Mouse (Mus musculus) spleen, adult 18-20 months (tissue): ENCODE data around the gene Dync2h1.
"Not testable (repeated sequence)": the region's sequence is repeated elsewhere in the genome, so short reads cannot be mapped to it uniquely, and the experiment has no call there.

Source experiments
- DNase-seq, 2 experiments: peaks; one replicate each; pipeline ENCODE4 v3.0.0; 2022; ENCODE audit warnings: mixed read lengths in 2 of 2

Gene Dync2h1

DNA sequence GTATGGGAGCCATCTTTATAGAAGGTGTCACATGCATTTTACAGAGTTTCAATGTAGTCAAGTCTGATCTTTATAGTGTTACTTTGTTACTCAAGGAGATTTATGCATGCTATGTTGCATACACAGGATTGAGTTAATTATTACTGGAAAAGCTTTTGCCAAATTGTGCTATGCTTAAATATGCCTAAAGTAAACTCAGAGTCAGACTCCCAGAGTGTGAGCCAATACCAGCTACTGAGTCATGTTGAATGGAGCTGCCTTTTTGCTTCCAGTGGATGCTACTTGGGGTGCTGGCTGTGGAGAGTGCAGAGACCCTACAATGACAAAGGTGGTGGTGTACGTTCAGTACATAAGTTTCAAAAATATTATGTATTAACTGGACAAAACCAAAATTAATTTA is 169.5 kb downstream of the Dync2h1 start:
- no peak for DNase-seq

DNA sequence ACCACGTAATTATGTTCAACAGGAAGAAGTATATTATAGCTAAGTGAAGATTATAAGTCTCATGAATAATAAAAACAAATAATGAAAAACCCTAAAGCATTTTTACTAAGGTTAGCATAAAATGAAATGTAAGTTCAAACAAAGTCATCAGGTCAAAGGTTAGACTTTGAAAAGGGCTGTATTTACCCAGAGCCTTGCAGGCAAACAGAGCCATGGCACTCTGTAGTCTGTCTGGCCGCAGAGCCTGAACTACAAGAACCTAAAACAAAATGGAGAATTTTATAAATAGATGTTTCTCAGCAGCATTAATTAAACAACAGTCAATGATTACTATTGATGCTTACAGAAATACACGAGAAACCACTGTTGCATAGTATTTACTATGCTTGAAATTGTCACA is 174.5 kb downstream of the Dync2h1 start:
- no peak for DNase-seq

DNA sequence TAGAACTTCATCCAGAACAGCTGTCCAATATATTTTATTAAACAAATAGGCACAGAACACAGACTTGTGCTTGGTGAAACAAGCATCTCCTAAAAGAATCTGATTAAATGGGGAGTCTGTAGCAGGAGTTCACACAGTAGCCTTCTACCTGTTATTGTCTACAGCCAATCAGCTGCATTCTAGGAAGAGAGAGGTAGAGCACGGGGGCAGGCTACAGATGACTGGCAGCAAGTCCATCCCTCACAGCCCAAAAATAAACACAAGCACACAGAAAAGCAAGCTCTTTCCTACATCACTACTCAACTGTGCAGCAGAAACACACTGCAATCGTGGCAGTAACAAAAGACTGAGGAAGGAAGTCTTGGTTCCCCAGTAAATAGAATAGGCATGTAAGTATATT is 189.4 kb downstream of the Dync2h1 start:
- no peak for DNase-seq

DNA sequence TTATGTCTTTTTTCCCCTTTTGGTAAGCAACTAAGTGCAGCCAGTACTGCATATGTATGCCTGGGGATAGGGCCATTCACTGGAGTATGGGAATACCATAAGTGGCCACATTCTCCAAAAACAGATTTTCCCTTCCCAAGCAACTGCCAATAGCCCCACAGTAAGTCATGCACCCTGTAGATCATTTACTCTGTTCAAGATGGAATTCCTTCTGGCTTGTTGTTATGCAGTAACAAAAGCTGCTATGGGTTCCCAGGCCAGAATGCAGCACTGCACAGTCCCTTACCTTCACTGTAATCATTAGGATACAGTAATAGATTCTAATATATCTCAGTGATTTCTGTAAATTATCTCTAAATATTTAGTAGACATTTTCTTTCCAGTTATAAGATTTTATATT is 190.0 kb downstream of the Dync2h1 start:
- DNase-seq, result no peak

DNA sequence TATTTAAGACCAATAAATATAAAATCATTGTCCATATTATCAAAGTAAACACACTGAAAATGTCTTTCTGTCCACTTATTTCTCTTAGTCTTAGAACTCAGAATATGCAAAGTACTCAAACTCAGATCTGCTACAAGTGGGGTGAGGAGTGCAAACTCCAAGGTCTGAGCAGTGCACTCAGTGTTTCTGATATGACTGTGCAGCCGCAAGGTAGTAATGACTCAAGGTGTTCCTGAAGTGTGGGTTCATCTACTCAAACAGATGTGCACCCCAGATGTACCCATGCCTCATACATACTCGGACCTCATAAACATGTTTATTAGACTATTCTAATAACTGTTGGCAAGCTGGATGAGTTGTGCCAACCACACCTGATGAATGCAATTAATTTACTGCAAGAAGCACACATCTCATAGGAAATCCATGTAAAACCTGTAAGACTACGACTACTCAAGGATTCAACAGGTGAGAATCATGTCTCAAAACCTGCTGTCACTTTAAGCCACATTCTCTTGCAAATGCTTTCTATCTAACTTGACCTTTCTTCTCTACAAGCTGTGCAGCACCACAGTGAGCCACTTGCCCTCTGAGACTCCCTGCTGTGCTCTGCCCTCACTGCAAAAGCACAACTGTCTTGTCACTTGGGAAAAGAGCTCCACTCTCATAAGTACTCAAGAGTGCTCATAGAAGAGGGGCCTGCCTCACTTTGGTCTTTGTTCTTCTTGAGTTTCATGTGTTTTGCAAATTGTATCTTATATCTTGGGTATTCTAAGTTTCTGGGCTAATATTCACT is 195.2 kb downstream of the Dync2h1 start:
- no peak for DNase-seq

DNA sequence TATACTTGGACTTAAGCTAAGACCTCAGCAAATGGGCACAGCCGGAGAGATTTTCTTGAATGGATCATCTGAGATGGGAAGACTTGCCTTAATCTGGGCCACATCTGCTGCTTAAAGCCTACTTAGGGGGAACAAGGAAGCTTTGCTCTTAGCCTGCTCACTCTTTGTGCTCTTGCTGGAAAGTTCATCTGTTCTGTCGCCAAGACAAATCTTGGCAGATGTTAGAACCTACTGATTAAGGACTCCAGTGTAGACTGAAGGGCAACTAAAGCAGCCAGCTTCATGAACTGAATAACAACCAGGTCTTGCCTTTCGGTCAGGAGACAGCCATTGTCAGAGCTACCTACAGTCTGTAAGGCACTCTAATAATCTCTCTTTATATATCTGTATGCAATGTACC is 198.1 kb downstream of the Dync2h1 start:
- DNase-seq, result no peak

DNA sequence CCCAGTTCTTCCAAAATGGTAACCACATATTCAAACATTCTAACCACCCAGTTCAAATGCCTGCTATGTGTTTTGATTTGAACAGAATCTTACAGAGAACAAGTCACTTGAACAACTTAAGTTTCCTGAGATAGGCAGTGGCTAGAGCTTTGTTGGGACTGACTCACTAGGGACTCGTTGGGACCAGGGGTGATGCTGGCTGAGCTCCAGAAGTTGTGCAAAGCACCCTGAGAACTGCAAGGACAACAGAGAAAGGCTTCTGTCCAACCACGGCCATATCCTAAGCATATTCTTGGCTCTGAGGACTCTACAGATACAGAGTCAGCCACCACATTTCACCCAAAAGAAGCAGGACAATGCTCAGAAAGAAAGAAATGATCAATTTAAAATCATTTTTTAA is 215.1 kb downstream of the Dync2h1 start:
- no peak for DNase-seq

DNA sequence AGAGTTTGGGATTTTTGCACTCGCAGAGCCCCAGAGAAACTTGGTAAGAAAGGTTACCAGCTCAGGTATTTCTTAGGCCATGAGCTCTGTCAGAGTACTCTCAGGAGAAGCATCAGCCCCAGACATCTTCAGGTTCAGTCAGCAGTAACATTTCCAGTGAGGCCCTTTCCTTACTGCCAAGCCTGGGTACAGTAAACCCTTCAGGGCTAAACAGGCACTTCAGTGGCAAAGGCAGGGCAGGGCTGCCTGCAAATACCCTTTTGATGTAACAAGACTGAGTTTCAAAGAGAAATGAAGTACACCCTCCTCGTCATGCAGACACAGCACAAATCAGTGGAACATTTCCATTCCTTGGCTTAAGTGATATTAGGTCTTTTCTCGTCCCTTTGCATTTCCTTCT is 219.2 kb downstream of the Dync2h1 start:
- DNase-seq, result no peak

DNA sequence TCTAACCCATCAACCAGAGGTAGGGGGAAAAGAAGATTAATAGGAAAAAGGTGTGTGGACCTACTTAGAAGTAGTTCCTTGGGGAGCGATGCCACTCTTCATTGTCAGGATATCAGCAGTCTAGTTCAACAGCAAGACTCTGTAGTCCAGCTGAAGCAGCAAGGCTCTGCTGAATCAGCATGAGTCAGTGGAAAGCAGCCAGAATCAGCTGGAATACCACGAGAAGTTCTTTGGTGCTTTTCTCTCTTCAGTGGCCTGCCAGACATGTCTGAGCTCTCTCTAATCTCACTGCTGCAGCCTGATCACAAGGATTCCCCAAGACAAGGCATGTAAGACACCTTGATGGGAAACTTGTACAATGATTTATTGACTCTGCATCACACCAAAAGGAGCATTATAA is 225.9 kb downstream of the Dync2h1 start:
- no peak for DNase-seq

DNA sequence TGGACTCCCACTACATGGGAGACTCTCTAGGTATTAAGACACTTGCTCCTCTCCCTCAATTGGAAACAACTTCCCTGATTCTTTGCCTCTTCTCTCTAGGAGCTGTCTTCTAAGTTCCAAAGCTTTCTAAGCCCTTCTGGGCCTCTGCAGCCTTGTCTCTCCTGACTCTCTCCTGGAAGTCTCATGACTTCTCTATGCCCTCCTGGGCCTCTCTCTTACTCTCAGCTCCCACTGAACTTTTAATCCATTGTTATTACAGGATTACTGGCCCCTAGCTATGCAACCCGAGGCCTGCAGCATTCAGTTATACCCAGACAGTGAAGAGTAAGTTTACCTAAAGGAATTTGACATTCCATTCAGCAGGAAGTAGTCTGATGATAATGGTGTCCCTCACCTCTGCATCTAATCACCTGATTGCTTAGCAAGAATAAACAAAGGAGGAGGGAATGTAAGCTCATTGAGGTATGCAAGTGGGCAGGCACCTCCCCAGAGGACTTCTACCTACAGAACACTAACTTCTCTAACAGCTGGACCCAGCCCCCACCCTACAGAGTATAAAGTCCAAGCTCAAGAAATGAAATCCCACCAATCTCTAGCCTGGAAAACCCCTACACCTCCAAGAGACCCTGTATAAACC is 256.7 kb downstream of the Dync2h1 start:
- DNase-seq, result no peak

DNA sequence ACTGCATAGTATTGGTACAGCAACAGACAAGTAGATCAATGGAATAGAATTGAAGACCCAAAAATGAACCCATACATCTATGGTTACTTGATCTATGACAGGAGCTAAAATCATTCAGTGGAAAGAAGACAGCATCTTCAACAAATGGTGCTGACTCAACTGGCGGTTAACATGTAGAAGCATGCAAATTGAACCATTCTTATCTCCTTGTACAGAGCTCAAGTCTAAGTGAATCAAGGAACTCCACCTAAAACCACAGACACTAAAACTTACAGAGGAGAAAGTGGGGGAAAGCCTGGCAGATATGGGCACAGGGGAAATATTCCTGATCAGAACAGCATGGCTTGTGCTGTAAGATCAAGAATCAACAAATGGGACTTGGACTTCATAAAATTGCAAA is 270.8 kb downstream of the Dync2h1 start:
- DNase-seq, result no peak

DNA sequence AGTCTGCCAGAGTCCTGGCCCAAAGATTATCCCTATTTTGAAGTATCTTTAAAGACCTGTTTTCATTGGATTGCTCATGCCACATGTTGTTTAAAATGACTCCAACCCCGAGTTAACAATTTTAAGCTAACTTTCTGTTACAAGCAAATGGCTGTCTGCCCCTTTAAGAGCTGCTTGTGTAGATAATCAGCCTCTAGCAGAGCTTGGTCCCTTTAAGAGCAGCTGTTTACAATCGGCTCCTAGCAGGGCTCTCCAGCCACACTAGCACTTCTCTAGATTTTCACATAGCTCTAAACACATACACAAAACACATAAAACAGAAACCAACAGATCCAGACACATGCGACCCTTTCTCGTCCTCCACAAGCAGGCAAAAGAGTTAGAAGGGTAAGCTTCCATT is 273.7 kb downstream of the Dync2h1 start:
- not testable (repeated sequence) for DNase-seq

DNA sequence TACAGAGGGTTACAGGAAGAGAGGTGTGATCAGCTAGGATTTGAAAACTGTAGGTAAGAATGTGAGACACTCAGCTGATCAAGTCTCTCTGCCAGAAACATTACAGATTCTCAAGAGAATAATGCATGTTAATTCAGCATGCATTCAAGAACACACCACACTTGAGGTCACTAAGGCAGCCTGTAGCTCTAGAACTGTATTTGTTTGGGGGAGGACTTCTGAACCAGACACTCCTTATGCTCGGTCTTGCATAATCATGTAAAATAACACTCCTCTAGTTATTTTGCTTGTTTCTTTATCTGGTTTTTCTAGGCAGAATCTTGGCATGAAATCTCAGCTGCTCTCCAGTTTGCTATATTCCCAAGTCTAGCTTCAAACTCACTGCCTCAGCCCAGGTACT is 282.6 kb downstream of the Dync2h1 start:
- DNase-seq, result no peak

DNA sequence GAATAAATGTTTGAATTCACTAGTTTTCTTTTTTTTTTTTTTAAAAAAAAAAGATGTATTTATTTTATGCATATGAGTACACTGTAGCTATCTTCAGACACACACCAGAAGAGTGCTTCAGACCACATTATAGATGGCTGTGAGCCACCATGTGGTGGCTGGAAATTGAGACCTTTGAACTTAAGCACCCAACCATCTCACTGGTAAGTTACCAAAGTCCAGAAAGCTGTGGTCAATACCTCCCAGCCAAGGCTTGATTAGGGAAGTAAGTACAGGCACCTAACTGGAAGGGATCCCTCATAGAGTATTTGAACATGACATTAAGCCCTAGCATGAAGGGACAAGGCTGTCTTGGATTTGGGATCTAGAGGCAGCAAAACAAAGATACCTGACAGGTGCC is 292.9 kb downstream of the Dync2h1 start:
- DNase-seq, result no peak

DNA sequence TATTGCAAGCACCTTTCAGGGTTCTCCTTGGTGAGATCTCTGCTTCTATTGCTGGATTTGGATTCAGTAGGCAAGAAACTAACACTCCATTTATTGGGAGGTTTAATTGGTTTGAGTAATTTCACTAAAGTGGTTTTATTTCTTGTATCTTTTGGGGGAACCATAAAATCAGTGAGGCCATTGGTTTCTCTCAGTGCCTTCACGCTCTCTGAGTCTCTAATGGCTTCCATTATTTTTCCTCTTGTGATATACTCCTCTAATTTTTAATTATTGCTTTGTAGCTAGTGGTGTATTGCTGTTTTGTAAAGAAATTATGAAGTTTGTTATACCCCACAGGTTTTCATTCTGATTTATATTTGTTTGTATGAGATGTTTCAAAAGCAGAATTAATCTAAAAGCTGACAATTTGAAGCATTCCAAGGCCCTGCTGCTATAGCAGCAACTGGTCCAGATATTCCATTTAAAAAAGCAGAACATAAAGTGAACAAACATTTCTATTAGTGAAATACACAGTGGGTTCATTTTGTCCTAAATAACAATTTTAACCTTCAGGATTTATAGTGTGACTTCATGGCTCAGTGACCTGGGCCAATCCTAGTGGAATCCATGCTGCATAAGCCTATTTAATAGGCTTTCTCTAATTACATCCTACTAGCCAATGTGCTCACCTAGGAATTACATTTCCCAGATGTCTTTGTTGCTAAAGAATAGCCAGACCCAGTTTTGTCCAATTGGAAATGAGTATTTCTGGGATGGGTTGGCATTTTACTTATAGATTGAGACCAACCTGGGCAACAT is 302.9 kb downstream of the Dync2h1 start:
- no peak for DNase-seq
